ENCODE assay signal across 11 mouse cellular contexts in the genomic region with DNA sequence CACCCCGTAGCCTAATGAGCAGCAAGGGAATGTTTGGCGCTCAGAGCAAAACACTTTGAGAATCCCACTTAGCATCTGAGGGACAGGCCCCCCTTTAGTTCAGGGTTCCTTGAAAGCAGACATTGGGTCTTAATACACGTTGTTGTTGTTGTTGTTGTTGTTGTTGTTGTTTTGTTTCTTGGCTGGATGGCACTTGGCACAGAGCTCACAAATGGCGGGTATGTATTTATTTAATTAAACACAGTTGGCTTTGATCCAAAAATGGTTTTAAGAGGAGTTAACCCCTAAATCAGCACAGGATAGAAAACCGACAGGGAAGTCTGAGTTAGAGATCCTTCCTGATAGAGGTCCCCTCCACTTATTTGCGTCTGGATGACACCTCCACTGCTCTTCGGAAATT. TPM values are rescaled to one million over a fixed set of nuclear protein-coding genes. Genes with fewer than 3 reads are reported as not detected.
DNase-seq lines count a peak whose midpoint lies in the region; ATAC-seq and TF ChIP-seq lines count a peak whose summit lies in the region.
"Had no signal": no experiment of that assay in that cellular context is flagged by ENCODE, and none has a peak within 500 bp of the region (broad histone marks: within the 10 kb centered on the region; RNA-seq: fewer than 3 reads in every experiment).

No protein-coding gene starts in this region.

- DNase-seq in kidney, adult 9 months, result no peak
- peak; percentile 10 for DNase-seq in embryonic facial prominence, embryonic 14.5 days (ENCODE audit: low spot score)
- no peak for DNase-seq in intestine, embryonic 14.5 days (ENCODE audit: low spot score)
- DNase-seq in midbrain, postnatal 0 days (ENCODE audit: low spot score), result no peak
- DNase-seq in cerebellum, adult 2 months, result no peak
- no peak for DNase-seq in yolk sac, embryonic 10.5 days (ENCODE audit: low spot score)
- DNase-seq: kidney, postnatal 25 days; thymus, adult 18-20 months had no signal

- H3K36me3 ChIP-seq in kidney, embryonic 15.5 days, result no peaks in the 10 kb centered on the region
- H3K36me3 ChIP-seq in embryonic facial prominence, embryonic 14.5 days (ENCODE audit: control insufficient read depth, insufficient read depth, low read length), result no peaks in the 10 kb centered on the region
- H3K36me3 ChIP-seq in intestine, embryonic 14.5 days (ENCODE audit: control insufficient read depth, insufficient read depth, low read length), result no peaks in the 10 kb centered on the region
- no peaks in the 10 kb centered on the region for H3K36me3 ChIP-seq in midbrain, postnatal 0 days (ENCODE audit: insufficient read depth, low read length)

- H3K9ac ChIP-seq in kidney, embryonic 15.5 days, result no peak overlapping the region
- no peak overlapping the region for H3K9ac ChIP-seq in embryonic facial prominence, embryonic 14.5 days (ENCODE audit: low read depth, low read length)
- H3K9ac ChIP-seq in intestine, embryonic 14.5 days (ENCODE audit: low read length), result no peak overlapping the region
- H3K9ac ChIP-seq in midbrain, postnatal 0 days (replicated peaks; ENCODE audit: low read length, poor library complexity, severe bottlenecking), result no peak overlapping the region

- no peak for TF ChIP-seq POLR2A in cerebellum, adult 2 months (IDR thresholded peaks at IDR 0.05; ENCODE audit: borderline replicate concordance, insufficient read depth, low read length)

- H3K4me1 ChIP-seq in kidney, embryonic 15.5 days, result peaks cover 22% of the 10 kb centered on the region
- H3K4me1 ChIP-seq in embryonic facial prominence, embryonic 14.5 days (ENCODE audit: control insufficient read depth, insufficient read depth, low read length), result peaks cover 9% of the 10 kb centered on the region
- H3K4me1 ChIP-seq in intestine, embryonic 14.5 days (replicated peaks; ENCODE audit: control insufficient read depth, insufficient read depth, low read length), result peaks cover 7% of the 10 kb centered on the region; the same call in 1 of the 2 replicates
- H3K4me1 ChIP-seq in midbrain, postnatal 0 days (ENCODE audit: insufficient read depth, low read length), result peaks cover 10% of the 10 kb centered on the region; the same call in 1 of the 2 replicates
- H3K4me1 ChIP-seq in cerebellum, adult 2 months (ENCODE audit: control insufficient read depth, insufficient read depth, low read length), result no peaks in the 10 kb centered on the region

- H3K4me3 ChIP-seq in kidney, embryonic 15.5 days (replicated peaks), result peak overlapping the region; percentile 58
- H3K4me3 ChIP-seq in embryonic facial prominence, embryonic 14.5 days (ENCODE audit: low read depth, low read length), result peak overlapping the region; percentile 58
- peak overlapping the region; percentile 47 for H3K4me3 ChIP-seq in intestine, embryonic 14.5 days (ENCODE audit: low read depth, low read length)
- H3K4me3 ChIP-seq in midbrain, postnatal 0 days (ENCODE audit: low read depth, low read length), result peak overlapping the region; percentile 56
- H3K4me3 ChIP-seq in cerebellum, adult 2 months (replicated peaks; ENCODE audit: insufficient read depth, low read depth, low read length), result no peak overlapping the region

- no peaks in the 10 kb centered on the region for H3K9me3 ChIP-seq in kidney, embryonic 15.5 days (replicated peaks)
- no peaks in the 10 kb centered on the region for H3K9me3 ChIP-seq in embryonic facial prominence, embryonic 14.5 days (ENCODE audit: control insufficient read depth, low read length)
- H3K9me3 ChIP-seq in intestine, embryonic 14.5 days (ENCODE audit: control insufficient read depth, low read length), result no peaks in the 10 kb centered on the region
- no peaks in the 10 kb centered on the region for H3K9me3 ChIP-seq in midbrain, postnatal 0 days (ENCODE audit: low read length)

- WGBS in kidney, embryonic 15.5 days, result 10% methylated on average over 7 of the region's 7 CpGs
- WGBS in embryonic facial prominence, embryonic 14.5 days, result 6% methylated on average over 7 of the region's 7 CpGs
- 8% methylated on average over 7 of the region's 7 CpGs for WGBS in intestine, embryonic 14.5 days
- WGBS in midbrain, postnatal 0 days, result 12% methylated on average over 7 of the region's 7 CpGs
- WGBS in cerebellum, adult 2 months, result 12% methylated on average over 7 of the region's 7 CpGs

- no peak for TF ChIP-seq CTCF in midbrain, postnatal 0 days (IDR thresholded peaks at IDR 0.05)
- no peak for TF ChIP-seq CTCF in cerebellum, adult 2 months (IDR thresholded peaks at IDR 0.05; ENCODE audit: borderline replicate concordance, insufficient read depth, low read depth, low read length)

- no peak for ATAC-seq in kidney, embryonic 15.5 days (replicated peaks; ENCODE audit: low FRiP score)
- no peak for ATAC-seq in embryonic facial prominence, embryonic 14.5 days (ENCODE audit: low read depth)
- no peak for ATAC-seq in intestine, embryonic 14.5 days (replicated peaks; ENCODE audit: low FRiP score, low TSS enrichment, low read depth)
- no peak for ATAC-seq in midbrain, postnatal 0 days (ENCODE audit: low FRiP score)
- ATAC-seq in erythroid progenitor cell, adult 5-6 weeks (replicated peaks; ENCODE audit: low FRiP score, poor library complexity, severe bottlenecking), result no peak

- no peak overlapping the region for H3K27ac ChIP-seq in kidney, embryonic 15.5 days
- no peak overlapping the region for H3K27ac ChIP-seq in embryonic facial prominence, embryonic 14.5 days (replicated peaks; ENCODE audit: low read depth, low read length)
- no peak overlapping the region for H3K27ac ChIP-seq in intestine, embryonic 14.5 days (ENCODE audit: low read depth)
- no peak overlapping the region for H3K27ac ChIP-seq in midbrain, postnatal 0 days (ENCODE audit: low read depth, low read length)
- H3K27ac ChIP-seq in cerebellum, adult 2 months (ENCODE audit: insufficient read depth, low read length), result no peak overlapping the region

- peak overlapping the region; percentile 99 for H3K4me2 ChIP-seq in kidney, embryonic 15.5 days
- H3K4me2 ChIP-seq in embryonic facial prominence, embryonic 14.5 days (ENCODE audit: low read depth, low read length), result peak overlapping the region; percentile 99
- H3K4me2 ChIP-seq in intestine, embryonic 14.5 days (ENCODE audit: low read length), result peak overlapping the region; percentile 96
- H3K4me2 ChIP-seq in midbrain, postnatal 0 days (ENCODE audit: low read depth, low read length, poor library complexity, severe bottlenecking), result peak overlapping the region; percentile 96

- H3K27me3 ChIP-seq in kidney, embryonic 15.5 days, result peaks cover 67% of the 10 kb centered on the region
- peaks cover 64% of the 10 kb centered on the region for H3K27me3 ChIP-seq in embryonic facial prominence, embryonic 14.5 days (replicated peaks; ENCODE audit: control insufficient read depth, insufficient read depth, low read length)
- peaks cover 62% of the 10 kb centered on the region for H3K27me3 ChIP-seq in intestine, embryonic 14.5 days (replicated peaks; ENCODE audit: control insufficient read depth, insufficient read depth, low read length)
- H3K27me3 ChIP-seq in midbrain, postnatal 0 days (ENCODE audit: insufficient read depth, low read length), result peaks cover 13% of the 10 kb centered on the region
- H3K27me3 ChIP-seq in cerebellum, adult 2 months (ENCODE audit: control insufficient read depth, insufficient read depth, low read length), result peaks cover 2% of the 10 kb centered on the region; the same call in 1 of the 2 replicates

RNA-seq across cellular contexts. Expression of gene Slc24a4, which starts 0.9 kb away (rescaled TPM):
- polyA plus RNA-seq in kidney, embryonic 15.5 days (2015; fragmentation: Nextera tagmentation; extraction: Ambion mirVana), result 0.06 and 0.10 TPM in 2 replicates
- 0.65 and 0.79 TPM in 2 replicates for polyA plus RNA-seq in embryonic facial prominence, embryonic 14.5 days (2014; fragmentation: Nextera tagmentation; extraction: Ambion mirVana)
- polyA plus RNA-seq in intestine, embryonic 14.5 days (2014; fragmentation: Nextera tagmentation; extraction: Ambion mirVana), result 0.62 and 0.75 TPM in 2 replicates
- total RNA-seq in midbrain, postnatal 0 days (2014; rRNA removed), result 5.0 and 5.3 TPM in 2 replicates
- 2.4 and 2.6 TPM in 2 replicates for polyA plus RNA-seq in midbrain, postnatal 0 days (2015; fragmentation: Nextera tagmentation; extraction: Ambion mirVana)
- 3.4 TPM in 2 replicates for polyA plus RNA-seq in cerebellum, adult 2 months (2012; rRNA removed)
- total RNA-seq in erythroid progenitor cell, adult 5-6 weeks (2015; ENCODE audit: low replicate concordance), result not detected in 2 replicates
- not detected in 2 replicates for total RNA-seq in erythroid progenitor cell, adult 5-6 weeks (2017; ENCODE audit: low replicate concordance)
- total RNA-seq: monocyte, adult 5-6 weeks had no signal
